Mouse (Mus musculus): ENCODE results near the gene Fam120a.

GRCm38 (mm10) chr13:48932692-48933091 is 35.1 kb downstream of the Fam120a start:
- TF ChIP-seq CTCF (conservative IDR thresholded peaks at IDR 0.05; ENCODE audit: low read length) (no peak), NANOG (IDR thresholded peaks at IDR 0.05; ENCODE audit: borderline replicate concordance, low read length) (no peak), POU5F1 (IDR thresholded peaks at IDR 0.05; ENCODE audit: borderline replicate concordance, low read length) (no peak)
